Mouse (Mus musculus) lung, postnatal 0 days (tissue): Measurements from ENCODE around the gene Ppp4r3b.

Experiments
- CTCF ChIP-seq: IDR thresholded peaks from 2 replicates; pipeline ENCODE4 v1.5.1; 2016; ENCODE audit warnings: antibody characterized with exemption, mild to moderate bottlenecking
- EP300 ChIP-seq: IDR thresholded peaks from 2 replicates; pipeline ENCODE4 v1.6.1; 2016; ENCODE audit warnings: antibody characterized with exemption, mild to moderate bottlenecking, control low read depth

DNA sequence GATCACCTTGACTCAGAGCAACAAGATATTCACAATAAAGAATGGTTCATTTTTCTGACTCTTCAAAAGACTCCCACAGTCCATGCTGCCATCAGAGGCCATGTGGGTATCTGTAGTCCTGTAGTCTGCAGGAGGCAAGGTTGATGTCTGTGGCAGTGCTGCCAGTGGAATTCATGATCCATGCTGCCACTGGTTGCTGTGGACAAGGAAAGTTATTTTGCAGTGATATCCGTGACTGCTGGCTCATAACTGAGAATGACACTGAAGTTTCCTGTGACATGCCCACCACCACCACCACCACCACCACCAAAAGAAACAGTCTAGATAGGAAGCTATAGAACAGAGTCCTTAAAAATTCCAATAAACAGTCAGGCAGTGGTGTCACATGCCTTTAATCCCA, 82.0 kb downstream of the Ppp4r3b start:
- TF ChIP-seq CTCF (no peak), EP300 (no peak)
